Mouse (Mus musculus) heart, embryonic 14.5 days (tissue): Measurements from ENCODE around the gene C1qtnf9. TPM values are rescaled to one million over a fixed set of nuclear protein-coding genes. Genes with fewer than 3 reads are reported as not detected.

Experiments used
- ATAC-seq: fragments of 200-750 bp; cut with Nextera tagmentation; 2 replicates; pipeline ENCODE4 v1.8.0; 2017; ENCODE audit warnings: low read depth, moderate TSS enrichment; ENCODE audit not compliant: insufficient number of reproducible peaks, insufficient read depth, low FRiP score
- H3K27ac ChIP-seq, 2 experiments: fragments of 200-500 bp in 1 of 2; fragments of 300-500 bp in 1 of 2; sonication (generic) in 1 of 2; replicated peaks in 1 of 2; 2 replicates each; pipeline ENCODE4 v1.5.1; 2012 to 2014; ENCODE audit warnings: low read depth in 2 of 2, low read length in 2 of 2, control low read depth in 1 of 2, mild to moderate bottlenecking in 1 of 2, mixed read lengths in 1 of 2; ENCODE audit not compliant: control insufficient read depth in 1 of 2, insufficient read depth in 1 of 2
- H3K27me3 ChIP-seq: fragments of 300-500 bp; sonication (generic); 2 replicates; pipeline ENCODE4 v1.6.1; 2014; ENCODE audit warnings: mild to moderate bottlenecking, low read length, control low read depth; ENCODE audit not compliant: control insufficient read depth, insufficient read depth
- H3K36me3 ChIP-seq: fragments of 300-500 bp; sonication (generic); 2 replicates; pipeline ENCODE4 v1.6.1; 2014; ENCODE audit warnings: mild to moderate bottlenecking, control low read depth, low read length, mixed read lengths; ENCODE audit not compliant: control insufficient read depth, insufficient read depth
- H3K4me1 ChIP-seq, 2 experiments: fragments of 200-500 bp in 1 of 2; fragments of 300-500 bp in 1 of 2; sonication (generic) in 1 of 2; 2 replicates each; pipeline ENCODE4 v1.6.1; 2012 to 2014; ENCODE audit warnings: low read length in 2 of 2, control low read depth in 1 of 2, mixed read lengths in 1 of 2; ENCODE audit not compliant: control insufficient read depth in 2 of 2, insufficient read depth in 2 of 2
- H3K4me2 ChIP-seq: fragments of 300-500 bp; sonication (generic); 2 replicates; pipeline ENCODE4 v1.6.1; 2014; ENCODE audit warnings: mild to moderate bottlenecking, low read length
- H3K4me3 ChIP-seq, 2 experiments: fragments of 200-500 bp in 1 of 2; fragments of 300-500 bp in 1 of 2; sonication (generic) in 1 of 2; 2 replicates each; pipeline ENCODE4 v1.5.1; 2012 to 2014; ENCODE audit warnings: low read length in 2 of 2, mild to moderate bottlenecking in 2 of 2, control low read depth in 1 of 2, low read depth in 1 of 2, moderate library complexity in 1 of 2; ENCODE audit not compliant: control insufficient read depth in 1 of 2, insufficient read depth in 1 of 2
- H3K9ac ChIP-seq: fragments of 300-500 bp; sonication (generic); 2 replicates; pipeline ENCODE4 v1.6.1; 2014; ENCODE audit warnings: mild to moderate bottlenecking, low read length
- H3K9me3 ChIP-seq: fragments of 300-500 bp; sonication (generic); 2 replicates; pipeline ENCODE4 v1.6.1; 2016; ENCODE audit warnings: low read length, control low read depth; ENCODE audit not compliant: control insufficient read depth
- WGBS: fragments of 180-500 bp; shearing (Covaris S2); extraction: QIAGEN DNeasy Blood & Tissue Kit; methylation state at CpG from one replicate; pipeline ENCODE4 v1.1.7; 2014; 5-methylcytosine and 5-hydroxymethylcytosine counted together
- polyA plus RNA-seq: library from polyadenylated mRNA; unstranded; fragments of >200 nt; fragmentation: Nextera tagmentation; extraction: Ambion mirVana; gene quantifications from 2 replicates; pipeline ENCODE4 v1.2.1, GENCODE M21; 2014

C1qtnf9 gene
- polyA plus RNA-seq, 1 experiment from 2014 or later, result 0.31 TPM

DNA sequence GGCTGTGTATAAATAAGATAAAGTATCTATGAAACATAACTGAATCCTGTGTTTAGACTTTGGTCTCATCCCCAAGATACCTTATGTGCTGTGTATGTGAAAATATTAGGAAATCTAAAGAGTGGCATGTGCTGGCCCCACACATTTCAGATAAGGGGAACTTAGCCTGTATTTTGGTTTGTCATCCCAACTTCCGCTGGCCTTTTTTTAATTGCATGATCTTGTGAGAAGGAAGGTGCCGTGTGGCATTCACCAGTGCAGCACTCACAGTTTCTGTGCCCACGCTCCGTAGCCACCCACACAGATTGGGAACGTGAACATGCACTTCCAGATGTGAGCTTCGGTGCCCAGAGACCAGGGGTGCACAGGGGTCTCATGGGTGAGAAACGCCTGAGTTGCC, 10.2 kb upstream of the C1qtnf9 start:
- Histone ChIP-seq H3K9me3 (no peaks in the 10 kb centered on the region), H3K4me1 (peaks cover 0 to 5% of the 10 kb centered on the region in 2 experiments; a peak in 2 of 4 replicates), H3K9ac (no peak overlapping the region), H3K4me3 (no peak overlapping the region), H3K36me3 (peaks cover 97% of the 10 kb centered on the region), H3K27me3 (no peaks in the 10 kb centered on the region), H3K4me2 (no peak overlapping the region), H3K27ac (no peak overlapping the region)
- WGBS, result 90% methylated on average over 7 of the region's 7 CpGs
- no peak for ATAC-seq

- Histone ChIP-seq H3K9ac (no peak overlapping the region), H3K27me3 (no peaks in the 10 kb centered on the region), H3K36me3 (peaks cover 84% of the 10 kb centered on the region), H3K9me3 (no peaks in the 10 kb centered on the region), H3K4me3 (no peak overlapping the region), H3K4me1 (peaks cover 3 to 14% of the 10 kb centered on the region in 2 experiments), H3K27ac (no peak overlapping the region), H3K4me2 (no peak overlapping the region)
- WGBS, result 92% methylated on average over 8 of the region's 8 CpGs
- ATAC-seq, result no peak
Measured at GRCm38 (mm10) chr14:60759097-60759496, 8.8 kb upstream of the C1qtnf9 start.

GRCm38 (mm10) chr14:60761801-60762200, 6.1 kb upstream of the C1qtnf9 start:
- Histone ChIP-seq H3K4me1 (peaks cover 16 to 30% of the 10 kb centered on the region in 2 experiments), H3K4me2 (no peak overlapping the region), H3K27me3 (no peaks in the 10 kb centered on the region), H3K36me3 (peaks cover 57% of the 10 kb centered on the region), H3K27ac (no peak overlapping the region), H3K4me3 (no peak overlapping the region), H3K9me3 (no peaks in the 10 kb centered on the region), H3K9ac (no peak overlapping the region)
- WGBS, result 76% methylated on average over 10 of the region's 10 CpGs
- ATAC-seq, result no peak

- Histone ChIP-seq H3K27me3 (no peaks in the 10 kb centered on the region), H3K9ac (no peak overlapping the region), H3K4me1 (peaks cover 16 to 30% of the 10 kb centered on the region in 2 experiments), H3K27ac (peak overlapping the region in 1 of 2 experiments; percentile 57; a peak in 1 of 4 replicates), H3K4me3 (no peak overlapping the region), H3K9me3 (no peaks in the 10 kb centered on the region), H3K4me2 (no peak overlapping the region), H3K36me3 (peaks cover 47% of the 10 kb centered on the region)
- ATAC-seq, result no peak
- 62% methylated on average over 7 of the region's 7 CpGs for WGBS
Measured at GRCm38 (mm10) chr14:60762754-60763153, 5.2 kb upstream of the C1qtnf9 start.

DNA sequence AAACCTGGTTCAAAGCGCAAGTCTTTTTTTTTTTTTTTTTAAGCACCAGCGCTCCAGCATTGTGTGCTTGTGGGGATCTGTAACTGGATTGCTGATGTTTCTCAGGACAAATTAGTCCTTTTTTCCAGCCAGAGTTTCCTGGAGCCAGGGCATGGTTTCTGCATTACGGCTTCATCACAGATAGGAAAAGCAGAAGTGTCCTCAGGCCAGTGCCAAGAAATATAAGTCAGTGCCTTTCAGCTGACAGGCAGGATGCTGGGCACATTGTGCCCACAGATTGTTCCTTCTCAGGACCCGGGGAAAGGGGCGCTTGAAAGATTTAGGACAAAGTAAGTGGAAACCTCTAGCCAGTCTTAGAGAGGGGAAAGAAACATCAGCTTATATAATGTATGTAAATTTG, 4.2 kb upstream of the C1qtnf9 start:
- no peak overlapping the region for H3K9ac ChIP-seq
- no peak overlapping the region for H3K4me2 ChIP-seq
- H3K36me3 ChIP-seq, result peaks cover 37% of the 10 kb centered on the region
- ATAC-seq, result no peak
- peaks cover 16 to 30% of the 10 kb centered on the region in 2 experiments for H3K4me1 ChIP-seq
- H3K27me3 ChIP-seq, result no peaks in the 10 kb centered on the region
- peak overlapping the region in 1 of 2 experiments; percentile 57; a peak in 2 of 4 replicates for H3K27ac ChIP-seq
- H3K9me3 ChIP-seq, result no peaks in the 10 kb centered on the region
- no peak overlapping the region for H3K4me3 ChIP-seq
- WGBS, result 75% methylated on average over 5 of the region's 5 CpGs

GRCm38 (mm10) chr14:60764526-60764925, 3.4 kb upstream of the C1qtnf9 start:
- no peak overlapping the region for H3K4me2 ChIP-seq
- peaks cover 18 to 32% of the 10 kb centered on the region in 2 experiments for H3K4me1 ChIP-seq
- H3K27me3 ChIP-seq, result no peaks in the 10 kb centered on the region
- no peaks in the 10 kb centered on the region for H3K9me3 ChIP-seq
- peaks cover 29% of the 10 kb centered on the region for H3K36me3 ChIP-seq
- no peak for ATAC-seq
- no peak overlapping the region for H3K4me3 ChIP-seq
- 0 out of 4 replicates have a peak overlapping the region, but pooled peaks of 1 of the 2 experiments have one; percentile 2 for H3K27ac ChIP-seq
- no peak overlapping the region for H3K9ac ChIP-seq
- WGBS, result 41% methylated on average over 4 of the region's 4 CpGs

- Histone ChIP-seq H3K36me3 (peaks cover 24% of the 10 kb centered on the region), H3K27me3 (no peaks in the 10 kb centered on the region), H3K4me1 (peaks cover 18 to 32% of the 10 kb centered on the region in 2 experiments), H3K9me3 (no peaks in the 10 kb centered on the region), H3K9ac (no peak overlapping the region), H3K4me3 (no peak overlapping the region), H3K27ac (peak overlapping the region; percentile 2 to 22; a peak in 2 of 4 replicates), H3K4me2 (no peak overlapping the region)
- 58% methylated on average over 2 of the region's 2 CpGs for WGBS
- no peak for ATAC-seq
Measured at GRCm38 (mm10) chr14:60765025-60765424, 2.9 kb upstream of the C1qtnf9 start.

- no peak for ATAC-seq
- no peak overlapping the region for H3K4me3 ChIP-seq
- H3K4me1 ChIP-seq, result peaks cover 13 to 21% of the 10 kb centered on the region in 2 experiments; a peak in 3 of 4 replicates
- no peak overlapping the region for H3K27ac ChIP-seq
- H3K4me2 ChIP-seq, result no peak overlapping the region
- no peaks in the 10 kb centered on the region for H3K9me3 ChIP-seq
- no peak overlapping the region for H3K9ac ChIP-seq
- H3K36me3 ChIP-seq, result no peaks in the 10 kb centered on the region
- no peaks in the 10 kb centered on the region for H3K27me3 ChIP-seq
- 38% methylated on average over 6 of the region's 6 CpGs for WGBS
Measured at GRCm38 (mm10) chr14:60769340-60769739, 1.4 kb downstream of the C1qtnf9 start.
